Mouse (Mus musculus) G1E (cell line): ENCODE results near the gene Ppfia3. TPM values are rescaled to one million over a fixed set of nuclear protein-coding genes. Genes with fewer than 3 reads are reported as not detected.
"Not testable (repeated sequence)": the region's sequence is repeated elsewhere in the genome, so short reads cannot be mapped to it uniquely, and the experiment has no call there.

Experiments
- ATAC-seq: 2 replicates; pipeline ENCODE4 v1.8.0; 2016; ENCODE audit warnings: mild to moderate bottlenecking; ENCODE audit not compliant: insufficient number of reproducible peaks, poor library complexity, low FRiP score, severe bottlenecking; ENCODE audit errors: extremely low read depth
- DNase-seq: peaks from one replicate; pipeline ENCODE4 v3.0.0; 2012; ENCODE audit warnings: low spot score
- H3K27me3 ChIP-seq: 2 replicates; pipeline ENCODE4 v1.6.1; 2012; ENCODE audit warnings: mild to moderate bottlenecking, low read length, inconsistent platforms; ENCODE audit not compliant: insufficient read depth
- H3K36me3 ChIP-seq: replicated peaks from 2 replicates; pipeline ENCODE3; 2012; ENCODE audit warnings: mild to moderate bottlenecking, inconsistent platforms
- H3K4me1 ChIP-seq: 2 replicates; pipeline ENCODE4 v1.6.1; 2012; ENCODE audit warnings: low read depth, low read length, inconsistent platforms, mixed read lengths; ENCODE audit not compliant: insufficient read depth
- H3K4me3 ChIP-seq: 2 replicates; pipeline ENCODE4 v1.5.1; 2012; ENCODE audit warnings: low read depth, mild to moderate bottlenecking, inconsistent platforms, low read length, moderate library complexity, mixed read lengths
- H3K9me3 ChIP-seq: replicated peaks from 2 replicates; pipeline ENCODE4 v1.6.1; 2012; ENCODE audit warnings: inconsistent platforms
- CTCF ChIP-seq: IDR thresholded peaks from 2 replicates; pipeline ENCODE4 v1.5.1; 2012; ENCODE audit warnings: low read depth, low read length, inconsistent platforms, mixed read lengths
- GATA1 ChIP-seq: IDR thresholded peaks from 2 replicates; pipeline ENCODE4 v1.6.1; 2012; ENCODE audit warnings: borderline replicate concordance, low read length, inconsistent platforms, mixed read lengths
- GATA2 ChIP-seq: IDR thresholded peaks from 2 replicates; pipeline ENCODE4 v1.6.1; 2012; ENCODE audit warnings: low read depth, low read length, inconsistent platforms, borderline replicate concordance
- POLR2AphosphoS5 ChIP-seq: IDR thresholded peaks from 2 replicates; pipeline ENCODE4 v1.6.1; 2012; ENCODE audit warnings: low read depth, low read length, inconsistent platforms; ENCODE audit not compliant: insufficient replicate concordance
- TAL1 ChIP-seq: conservative IDR thresholded peaks from 2 replicates; pipeline ENCODE4 v1.6.1; 2012; ENCODE audit warnings: low read depth, low read length, inconsistent platforms, mixed read lengths
- polyA plus RNA-seq: library from polyadenylated mRNA; stranded (reverse); fragments of >175 nt; gene quantifications from 2 replicates; pipeline ENCODE4 v1.2.3, GENCODE M21; 2012
- total RNA-seq, 2 experiments: library from RNA; stranded (forward) in 1 of 2; stranded (reverse) in 1 of 2; fragments of 200-1000 nt in 1 of 2; fragments of >200 nt in 1 of 2; fragmentation: Nextera tagmentation in 1 of 2; gene quantifications; 2 replicates each; pipeline ENCODE4 v1.2.3; 2014 to 2017

The Ppfia3 gene
- total and polyA plus RNA-seq, 3 experiments, result 0.71 to 1.4 (median 1.2) TPM

DNA sequence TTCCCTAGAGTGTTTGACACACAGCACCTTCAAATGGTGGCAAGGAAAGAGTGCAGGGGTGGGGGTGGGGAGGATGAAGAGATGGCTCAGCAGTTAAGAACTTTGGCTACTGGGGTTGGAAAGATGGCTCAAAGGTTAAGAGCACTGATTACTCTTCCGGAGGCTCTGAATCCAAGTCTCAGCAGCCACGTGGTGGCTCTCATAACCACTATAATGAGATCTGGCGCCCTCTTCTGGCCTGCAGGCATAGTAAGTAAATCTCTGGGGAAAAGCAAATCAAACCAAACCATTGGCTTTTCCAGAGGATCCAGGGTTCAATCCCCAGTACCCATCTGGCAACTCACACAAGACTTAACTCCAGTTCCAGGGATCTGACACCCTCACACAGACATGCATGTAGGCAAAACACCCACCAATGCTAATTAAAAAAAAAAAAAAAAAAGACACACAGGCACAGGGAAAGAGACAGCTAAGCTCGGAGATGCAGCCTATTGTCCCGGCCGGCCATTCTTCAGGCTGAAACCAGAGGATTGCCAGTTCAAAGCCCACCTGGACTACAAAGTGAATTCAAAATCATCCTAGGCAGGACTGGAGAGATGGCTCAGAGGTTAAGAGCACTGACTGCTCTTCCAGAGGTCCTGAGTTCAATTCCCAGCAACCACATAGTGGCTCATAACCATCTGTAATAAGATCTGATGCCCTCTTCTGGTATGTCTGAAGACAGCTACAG, 36.9 kb upstream of the Ppfia3 start:
- H3K36me3 ChIP-seq, result no peaks in the 10 kb centered on the region
- DNase-seq, result no peak
- no peak for ATAC-seq
- no peak overlapping the region for H3K4me3 ChIP-seq
- H3K9me3 ChIP-seq, result peaks cover 15% of the 10 kb centered on the region
- TF ChIP-seq GATA1 (no peak), CTCF (peak; percentile 46; the same call in 1 of the 2 replicates), TAL1 (no peak)
- H3K27me3 ChIP-seq, result peaks cover 46% of the 10 kb centered on the region
- peaks cover 13% of the 10 kb centered on the region for H3K4me1 ChIP-seq

DNA sequence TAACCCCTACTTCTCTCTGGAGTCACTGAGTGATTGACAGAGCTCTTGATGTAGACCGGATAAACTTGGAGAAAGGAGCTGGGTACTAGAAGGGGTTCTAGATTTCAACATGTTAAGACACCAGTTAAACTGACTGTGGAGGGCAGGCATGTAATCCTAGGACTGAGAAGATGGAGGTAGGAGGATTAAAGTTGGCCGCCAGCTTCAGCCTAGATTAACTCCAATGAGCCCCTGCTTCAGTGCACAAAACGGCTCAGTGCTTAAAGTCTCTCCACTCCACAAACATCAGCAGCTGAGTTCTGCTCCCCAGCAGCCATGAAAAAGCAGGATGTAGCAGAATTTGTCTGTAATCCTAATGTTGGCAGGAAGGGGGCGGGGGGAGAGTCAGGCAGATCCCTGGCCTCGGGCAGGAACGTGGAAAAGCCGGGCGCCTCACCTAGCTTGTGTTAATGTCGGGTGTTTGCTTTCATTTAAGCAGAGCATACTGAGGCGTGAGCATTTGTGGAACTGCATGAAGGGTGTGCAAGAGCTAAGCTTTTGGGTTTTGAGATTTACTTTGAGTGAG, 34.8 kb upstream of the Ppfia3 start:
- Histone ChIP-seq H3K36me3 (no peaks in the 10 kb centered on the region), H3K4me1 (peaks cover 23% of the 10 kb centered on the region), H3K9me3 (peaks cover 9% of the 10 kb centered on the region), H3K27me3 (peaks cover 28% of the 10 kb centered on the region), H3K4me3 (no peak overlapping the region)
- DNase-seq (no peak), ATAC-seq (no peak)
- TF ChIP-seq GATA2, result no peak

DNA sequence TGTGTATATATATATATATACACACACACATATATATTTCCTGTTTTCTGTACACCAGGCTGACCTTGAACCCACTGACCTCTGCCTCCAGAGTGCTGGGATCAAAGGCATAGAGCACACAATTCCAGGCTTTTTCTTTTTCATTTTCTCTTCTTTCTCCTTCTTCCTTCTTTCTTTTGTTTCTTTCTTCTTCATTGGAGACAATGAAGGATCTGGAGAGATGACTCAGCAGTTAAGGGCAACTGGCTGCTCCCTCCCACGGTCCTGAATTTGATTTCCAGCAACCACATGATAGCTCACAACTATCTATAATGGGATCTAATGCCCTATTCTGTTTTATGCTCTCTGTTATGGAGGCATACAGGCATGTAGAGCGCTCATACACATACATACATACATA, 30.0 kb upstream of the Ppfia3 start:
- ATAC-seq (no peak), DNase-seq (no peak)
- Histone ChIP-seq H3K27me3 (peaks cover 7% of the 10 kb centered on the region), H3K9me3 (no peaks in the 10 kb centered on the region), H3K4me1 (peaks cover 37% of the 10 kb centered on the region), H3K4me3 (no peak overlapping the region), H3K36me3 (peaks cover 29% of the 10 kb centered on the region)
- TF ChIP-seq GATA2, result no peak
- TF ChIP-seq POLR2AphosphoS5, result no peak

DNA sequence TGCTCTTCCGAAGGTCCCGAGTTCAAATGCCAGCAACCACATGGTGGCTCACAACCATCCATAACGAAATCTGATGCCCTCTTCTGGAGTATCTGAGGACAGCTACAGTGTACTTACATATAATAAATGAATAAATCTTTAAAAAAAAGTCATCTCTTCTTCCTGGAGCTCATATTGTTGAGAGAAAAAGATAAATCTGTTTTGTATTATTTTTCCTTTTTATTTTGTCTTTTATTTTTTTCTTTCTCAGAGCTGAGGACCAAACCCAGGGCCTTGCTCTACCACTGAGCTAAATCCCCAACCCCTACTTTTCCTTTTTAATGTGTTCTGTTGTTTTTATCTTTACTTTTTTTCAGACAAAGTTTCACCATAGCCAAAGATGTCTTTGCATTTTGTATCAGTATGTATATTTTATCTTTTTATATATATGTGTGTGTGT, 29.5 kb upstream of the Ppfia3 start:
- H3K27me3 ChIP-seq, H3K9me3 ChIP-seq, ATAC-seq, DNase-seq: not testable (repeated sequence)
- peak overlapping the region; percentile 83; the same call in 1 of the 2 replicates for H3K4me3 ChIP-seq
- H3K36me3 ChIP-seq, result peaks cover 33% of the 10 kb centered on the region
- H3K4me1 ChIP-seq, result peaks cover 41% of the 10 kb centered on the region

DNA sequence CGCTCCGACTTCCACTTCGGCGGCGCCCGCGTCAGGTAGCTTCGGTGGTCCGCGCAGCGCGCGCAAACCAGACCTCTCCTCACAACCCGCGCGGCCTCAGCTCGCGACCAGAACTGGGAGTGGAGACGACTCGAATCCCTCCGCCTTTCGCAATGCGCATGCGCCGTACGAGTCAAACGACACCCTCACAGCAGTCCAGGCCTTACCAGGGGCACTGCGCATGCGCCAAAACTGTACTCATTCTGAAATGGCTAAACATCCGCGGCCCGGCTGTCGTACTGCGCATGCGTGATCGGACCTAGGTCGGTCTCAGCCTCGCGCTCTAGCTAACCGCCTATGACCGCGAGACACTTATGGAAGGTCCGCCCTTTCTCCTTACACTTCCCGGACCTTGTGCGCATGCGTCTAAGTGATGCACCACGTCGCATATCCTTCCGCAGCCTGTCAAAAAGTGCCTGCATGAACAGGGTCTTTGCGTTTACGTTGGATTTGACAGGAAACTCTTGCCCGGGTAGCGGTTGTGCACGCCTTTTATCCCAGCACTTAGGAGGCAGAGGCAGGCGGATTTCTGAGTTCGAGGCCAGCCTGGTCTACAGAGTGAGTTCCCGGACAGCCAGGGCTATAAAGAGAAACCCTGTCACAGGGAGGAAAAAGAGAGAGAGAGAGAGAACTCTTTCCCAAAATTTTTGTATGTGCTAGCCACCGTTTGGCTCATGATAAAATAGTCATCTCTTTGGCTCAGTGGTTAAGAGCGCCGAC, 28.9 kb upstream of the Ppfia3 start, which contains the start of gene Snrnp70:
Gene Snrnp70 (minus strand): TSS at position 165 of the 759 bp plus-strand sequence.
- Histone ChIP-seq H3K36me3 (peaks cover 37% of the 10 kb centered on the region), H3K9me3 (no peaks in the 10 kb centered on the region), H3K27me3 (peaks cover under 1% of the 10 kb centered on the region; the same call in 1 of the 2 replicates), H3K4me1 (peaks cover 41% of the 10 kb centered on the region), H3K4me3 (peak within 1 kb of the TSS; percentile 83)
- ATAC-seq, result peak; percentile 94
- no peak for TF ChIP-seq GATA2
- TF ChIP-seq POLR2AphosphoS5, result no peak
- no peak for TF ChIP-seq GATA1
- no peak for TF ChIP-seq TAL1
- no peak for TF ChIP-seq CTCF
- peak; percentile 92 for DNase-seq

DNA sequence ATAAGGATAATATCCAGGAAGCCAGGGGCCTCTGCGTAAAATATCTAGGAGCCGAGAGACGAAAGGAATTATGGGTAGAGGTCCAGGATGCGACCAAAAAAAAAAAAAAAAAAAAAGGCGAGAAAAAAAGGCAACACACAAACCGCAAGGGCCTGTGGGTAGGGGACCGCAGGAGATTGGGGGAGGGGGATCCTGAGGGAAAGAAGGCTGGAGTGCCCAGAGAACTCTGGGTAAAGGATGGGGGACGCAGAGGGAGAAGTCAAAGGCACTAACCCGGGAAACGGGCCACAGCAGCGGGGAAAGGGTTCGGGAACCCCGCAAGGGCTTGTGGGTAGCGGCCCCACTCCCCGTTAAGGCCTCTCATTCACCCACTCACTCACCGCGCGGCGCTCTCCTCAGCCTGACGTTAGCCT, 28.3 kb upstream of the Ppfia3 start:
- H3K4me1 ChIP-seq, result peaks cover 44% of the 10 kb centered on the region
- TF ChIP-seq CTCF, result no peak
- no peak for TF ChIP-seq TAL1
- TF ChIP-seq POLR2AphosphoS5, result no peak
- no peak for TF ChIP-seq GATA1
- TF ChIP-seq GATA2, result no peak
- peak overlapping the region; percentile 83 for H3K4me3 ChIP-seq
- 0 out of 2 replicates have a peak, but pooled peaks have one; percentile 5 for ATAC-seq
- no peaks in the 10 kb centered on the region for H3K9me3 ChIP-seq
- peaks cover 43% of the 10 kb centered on the region for H3K36me3 ChIP-seq
- H3K27me3 ChIP-seq, result no peaks in the 10 kb centered on the region
- DNase-seq, result peak; percentile 45
